Mouse (Mus musculus) C2C12 (cell line): ENCODE data around the gene Gnmt.

Experiments
- CTCF ChIP-seq: IDR thresholded peaks from one replicate; pipeline ENCODE4 v1.5.1; 2011; ENCODE audit not compliant: control insufficient read depth, insufficient read depth, insufficient read length
- MYOD1 ChIP-seq: IDR thresholded peaks from one replicate; pipeline ENCODE4 v1.6.1; 2011; ENCODE audit warnings: low read depth; ENCODE audit not compliant: control insufficient read depth, insufficient read length
- USF1 ChIP-seq: IDR thresholded peaks from one replicate; pipeline ENCODE4 v1.6.1; 2011; ENCODE audit warnings: low read depth, mild to moderate bottlenecking, control low read depth, moderate library complexity

DNA sequence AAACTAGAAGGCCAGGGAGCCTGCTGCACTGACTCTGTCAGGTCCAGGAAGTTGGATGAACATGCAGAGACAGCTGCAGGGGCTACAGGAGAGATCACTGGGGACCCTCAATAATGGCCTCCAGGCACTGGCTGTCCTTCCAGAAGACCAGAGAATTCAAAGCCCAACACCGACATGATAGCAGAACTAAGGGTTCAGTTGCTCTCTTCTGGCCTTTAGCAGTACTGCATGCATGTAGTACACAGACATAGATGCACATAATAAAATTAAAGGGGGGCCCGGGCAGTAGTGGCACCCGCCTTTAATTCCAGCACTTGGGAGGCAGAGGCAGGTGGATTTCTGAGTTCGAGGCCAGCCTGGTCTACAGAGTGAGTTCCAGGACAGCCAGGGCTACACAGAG, 42.1 kb upstream of the Gnmt start:
- no peak for TF ChIP-seq CTCF
- no peak for TF ChIP-seq MYOD1
- no peak for TF ChIP-seq USF1
